Comparison of ENCODE assay signal across 23 mouse cellular contexts in genomic region chr3:34458766-34459165, GRCm38 (mm10).
"Had no signal": no experiment of that assay in that cellular context is flagged by ENCODE, and none has a peak within 500 bp of the region (broad histone marks: within the 10 kb centered on the region; RNA-seq: fewer than 3 reads in every experiment).

No protein-coding gene starts in this region.

- H3K4me2 ChIP-seq: kidney, embryonic 15.5 days; limb, embryonic 15.5 days; liver, embryonic 11.5 days; liver, embryonic 15.5 days; lung, embryonic 15.5 days; midbrain, embryonic 13.5 days; neural tube, embryonic 13.5 days; stomach, embryonic 15.5 days had no signal

- H3K36me3 ChIP-seq: kidney, embryonic 15.5 days; limb, embryonic 15.5 days; liver, embryonic 15.5 days; lung, embryonic 15.5 days; midbrain, embryonic 10.5 days; midbrain, embryonic 13.5 days; neural tube, embryonic 13.5 days; stomach, embryonic 15.5 days had no signal

- H3K27me3 ChIP-seq: kidney, embryonic 15.5 days; limb, embryonic 15.5 days; liver, embryonic 15.5 days; lung, embryonic 15.5 days; megakaryocyte, embryonic 14.5 days; neural tube, embryonic 13.5 days; stomach, embryonic 15.5 days had no signal

- H3K4me3 ChIP-seq: kidney, embryonic 15.5 days; limb, embryonic 15.5 days; liver, embryonic 15.5 days; lung, embryonic 15.5 days; megakaryocyte, embryonic 14.5 days; midbrain, embryonic 10.5 days; midbrain, embryonic 13.5 days; myocyte; neural tube, embryonic 13.5 days; stomach, embryonic 15.5 days had no signal

- H3K4me1 ChIP-seq: kidney, embryonic 15.5 days; liver, embryonic 15.5 days; megakaryocyte, embryonic 14.5 days; stomach, embryonic 15.5 days had no signal

- H3K9me3 ChIP-seq: kidney, embryonic 15.5 days; limb, embryonic 15.5 days; liver, embryonic 15.5 days; lung, embryonic 15.5 days; midbrain, embryonic 10.5 days; midbrain, embryonic 13.5 days; neural tube, embryonic 13.5 days; stomach, embryonic 15.5 days had no signal

- DNase-seq: kidney, adult 8-10 months; kidney, postnatal 10 days; kidney, postnatal 36 days; layer of hippocampus, postnatal 36 days; lung, adult 18-20 months; lung, postnatal 10 days; lung, postnatal 36 days; retina, postnatal 1 day; right cerebral cortex, postnatal 25 days; spleen, adult 18-20 months; thymus, postnatal 25 days had no signal

- ATAC-seq: midbrain, embryonic 13.5 days; midbrain, embryonic 16.5 days had no signal

- H3K27ac ChIP-seq: kidney, embryonic 15.5 days; limb, embryonic 15.5 days; liver, embryonic 15.5 days; lung, embryonic 15.5 days; midbrain, embryonic 10.5 days; midbrain, embryonic 13.5 days; neural tube, embryonic 13.5 days; stomach, embryonic 15.5 days had no signal

- H3K9ac ChIP-seq: kidney, embryonic 15.5 days; limb, embryonic 15.5 days; liver, embryonic 15.5 days; lung, embryonic 15.5 days; midbrain, embryonic 13.5 days; neural tube, embryonic 13.5 days; stomach, embryonic 15.5 days had no signal
